Mouse (Mus musculus) activated CD4-positive, CD25-positive, alpha-beta regulatory T cell (primary cell): ENCODE measurements around the gene Tmem203. TPM values are rescaled to one million over a fixed set of nuclear protein-coding genes. Genes with fewer than 3 reads are reported as not detected.

Experiments used
- polyA plus RNA-seq, 2 experiments: library from polyadenylated mRNA; unstranded; fragments of 100-300 nt; shearing (Covaris generic); gene quantifications; one replicate each; pipeline ENCODE4 v1.2.1; 2017

Gene Tmem203
- 10 to 100 TPM; 31.0 to 41.1 TPM for polyA plus RNA-seq

DNA sequence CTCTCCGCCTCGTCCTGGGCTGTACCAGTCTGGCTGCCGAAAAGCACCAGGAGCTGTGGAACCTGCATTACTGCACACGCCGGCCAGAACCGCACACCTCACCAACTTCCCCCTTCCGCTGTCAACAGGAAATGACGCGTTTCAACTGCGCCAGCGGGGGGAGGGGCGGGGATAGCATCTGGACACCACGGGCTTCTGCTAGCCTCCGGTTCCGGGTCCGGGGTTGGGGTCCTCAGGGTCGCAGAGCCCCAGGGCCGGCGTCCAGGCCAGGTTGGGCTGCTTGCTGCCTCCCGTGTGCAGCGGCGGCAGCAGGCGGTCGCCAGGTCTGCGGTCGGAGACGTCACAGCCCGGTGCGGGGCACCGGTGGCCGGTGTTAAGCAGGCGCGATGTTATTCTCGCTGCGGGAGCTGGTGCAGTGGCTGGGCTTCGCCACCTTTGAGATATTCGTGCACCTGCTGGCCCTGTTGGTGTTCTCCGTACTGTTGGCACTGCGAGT lies at the start of gene Tmem203:
TSS of gene Tmem203 (plus strand) at position 156 of the 496 bp plus-strand sequence.

DNA sequence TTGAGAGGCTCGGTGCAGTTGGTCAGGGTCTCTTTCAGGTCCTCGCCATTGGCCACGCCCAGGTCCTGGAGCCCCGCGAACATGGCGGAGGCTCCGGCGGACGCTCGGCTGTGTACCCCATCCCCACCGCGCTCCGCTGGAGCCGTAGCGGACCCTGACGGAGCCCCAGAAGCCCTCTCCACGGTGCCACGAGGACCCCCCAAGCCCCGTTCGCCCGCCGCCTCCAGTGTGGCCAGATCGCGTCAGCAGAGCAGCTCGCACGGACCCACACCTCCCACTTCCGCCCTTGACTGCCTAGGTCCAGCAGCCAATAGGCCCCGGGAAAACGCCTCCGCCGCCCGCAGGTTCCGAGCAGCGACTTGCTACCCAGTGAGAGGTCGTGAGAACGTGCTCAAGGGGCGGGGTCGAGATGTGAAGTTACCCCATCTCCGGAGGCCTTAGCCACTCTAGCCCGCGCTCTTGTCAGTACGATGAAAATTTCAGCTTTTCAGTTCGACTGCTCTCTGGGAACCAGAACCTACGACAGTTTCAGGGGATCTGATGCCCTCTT lies 44.0 kb upstream of the Tmem203 start, which contains the start of gene Nelfb:
TSS of gene Nelfb (minus strand) at position 369 of the 550 bp plus-strand sequence.

DNA sequence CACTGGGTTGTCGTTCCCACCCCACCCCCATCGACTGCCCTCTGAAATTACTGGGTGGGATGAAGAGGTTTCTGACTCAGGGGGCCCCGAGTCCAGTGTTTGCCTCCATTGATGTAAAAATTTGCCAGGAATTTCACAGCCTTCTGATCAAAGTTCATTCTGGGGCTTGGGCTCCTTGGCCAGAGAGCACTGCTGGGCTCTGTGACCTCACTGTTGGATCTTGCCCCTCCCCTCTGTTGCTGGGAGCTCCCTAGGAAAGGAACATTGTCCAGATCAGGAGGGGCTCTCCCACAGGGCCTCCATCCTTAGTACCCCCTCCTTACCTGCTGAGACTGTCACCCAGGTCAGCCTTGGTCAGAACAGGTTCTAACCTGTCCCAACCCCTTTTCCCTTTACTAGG lies 40.8 kb upstream of the Tmem203 start, which contains the start of gene Stpg3:
TSS of gene Stpg3 (minus strand) at position 194 of the 400 bp plus-strand sequence.

DNA sequence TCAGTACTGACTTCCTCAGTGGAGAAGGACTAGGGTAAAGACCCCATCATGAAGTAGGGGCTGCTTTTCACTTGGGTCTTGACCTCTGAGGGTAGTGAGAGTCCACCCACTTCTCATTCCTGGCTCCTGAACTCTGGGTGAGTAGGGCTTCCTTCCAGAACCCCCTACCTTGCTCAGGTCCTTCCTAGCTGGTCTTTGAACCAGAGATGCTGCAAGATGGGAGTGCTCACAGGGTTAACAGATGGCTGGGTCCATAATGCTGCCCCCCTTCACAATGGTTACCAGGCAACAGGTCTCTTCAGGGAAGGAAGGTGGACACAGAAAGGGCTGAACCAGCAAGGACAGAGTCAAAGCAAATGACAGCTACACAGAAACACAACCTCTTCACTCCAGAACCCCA lies 36.8 kb upstream of the Tmem203 start, which contains the start of gene Fam166a:
TSS of gene Fam166a (plus strand) at position 301 of the 400 bp plus-strand sequence.

DNA sequence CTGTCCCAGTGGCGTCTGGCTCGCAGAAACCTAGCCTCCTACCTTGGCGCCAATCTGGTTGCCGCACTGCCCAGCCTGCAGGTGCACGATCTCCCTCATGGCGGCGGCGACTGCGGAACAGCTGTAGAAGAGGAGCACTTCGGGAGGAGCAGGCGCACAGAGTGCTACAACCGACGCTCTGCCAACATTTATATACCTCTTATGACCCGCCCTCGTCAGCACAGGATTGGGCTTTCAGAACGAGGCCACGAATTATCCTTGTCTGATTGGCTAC lies 30.8 kb upstream of the Tmem203 start, which contains the start of gene Tubb4b:
TSS of gene Tubb4b (minus strand) at position 211 of the 274 bp plus-strand sequence.

DNA sequence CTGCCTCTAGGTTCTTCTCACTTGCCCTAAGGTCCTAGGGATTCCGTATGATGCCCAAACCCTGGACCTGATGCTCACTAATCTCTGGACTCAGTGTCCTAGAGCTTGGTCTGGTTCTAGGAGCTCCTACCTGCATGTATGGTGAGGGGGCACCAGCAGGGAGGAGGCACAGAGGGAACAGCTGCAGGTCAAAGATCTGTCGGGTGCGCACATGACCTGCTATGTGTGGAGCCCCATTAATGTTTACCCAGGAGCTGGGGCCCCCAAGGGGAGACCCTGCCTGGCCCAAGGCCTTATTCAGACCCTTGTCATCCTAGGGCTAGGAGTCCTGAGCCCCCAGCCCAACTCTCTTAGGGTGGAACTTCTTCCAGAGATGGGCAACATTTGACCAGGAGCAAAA lies 21.2 kb upstream of the Tmem203 start, which contains the start of gene Slc34a3:
TSS of gene Slc34a3 (minus strand) at position 315 of the 400 bp plus-strand sequence.

DNA sequence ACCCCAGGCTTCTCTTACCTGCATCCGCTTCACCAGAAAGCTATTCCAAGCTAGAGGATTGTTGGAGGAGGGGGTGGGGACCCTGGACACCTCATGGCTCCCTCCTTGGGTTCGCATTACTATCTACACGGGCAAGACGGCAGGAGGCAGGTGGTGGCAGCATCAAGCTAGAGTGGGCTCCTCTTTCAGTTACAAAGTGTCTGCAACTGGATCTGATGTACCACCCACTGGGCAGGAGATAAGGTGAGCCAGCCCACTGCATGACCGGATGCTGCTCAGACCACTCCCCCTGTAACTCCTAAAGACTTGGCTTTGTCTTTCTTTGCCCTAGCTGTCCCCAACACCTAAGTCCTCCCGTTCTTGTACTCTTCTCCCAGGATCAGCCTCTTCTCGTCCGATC lies 18.6 kb upstream of the Tmem203 start, which contains the start of gene Rnf224:
TSS of gene Rnf224 (minus strand) at position 174 of the 400 bp plus-strand sequence.

DNA sequence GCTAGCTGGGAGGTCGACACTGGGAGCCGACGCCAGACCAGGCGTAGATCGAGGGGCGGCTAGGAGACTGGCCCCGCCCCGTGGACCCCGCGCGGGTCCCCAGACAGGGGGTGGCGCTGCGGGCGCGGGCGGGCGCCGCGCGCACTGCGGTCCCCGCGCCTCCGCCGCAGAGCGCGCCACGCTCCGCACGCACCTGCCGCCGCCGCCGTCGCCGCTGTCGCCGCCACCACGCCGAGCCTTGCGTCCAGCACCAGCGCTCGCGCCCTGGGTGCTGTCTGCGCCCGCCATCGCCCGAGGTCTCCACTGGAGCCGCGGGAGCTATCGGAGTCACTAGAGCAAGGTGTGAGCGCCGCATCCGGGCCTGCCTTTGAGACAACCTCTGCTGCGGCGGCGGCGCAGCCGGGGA lies 13.1 kb upstream of the Tmem203 start, which contains the start of the genes Rnf208 and Cysrt1:
TSS of gene Rnf208 (plus strand) at position 155 of the 406 bp plus-strand sequence.
TSS of gene Cysrt1 (minus strand) at position 352 of the 406 bp plus-strand sequence.

DNA sequence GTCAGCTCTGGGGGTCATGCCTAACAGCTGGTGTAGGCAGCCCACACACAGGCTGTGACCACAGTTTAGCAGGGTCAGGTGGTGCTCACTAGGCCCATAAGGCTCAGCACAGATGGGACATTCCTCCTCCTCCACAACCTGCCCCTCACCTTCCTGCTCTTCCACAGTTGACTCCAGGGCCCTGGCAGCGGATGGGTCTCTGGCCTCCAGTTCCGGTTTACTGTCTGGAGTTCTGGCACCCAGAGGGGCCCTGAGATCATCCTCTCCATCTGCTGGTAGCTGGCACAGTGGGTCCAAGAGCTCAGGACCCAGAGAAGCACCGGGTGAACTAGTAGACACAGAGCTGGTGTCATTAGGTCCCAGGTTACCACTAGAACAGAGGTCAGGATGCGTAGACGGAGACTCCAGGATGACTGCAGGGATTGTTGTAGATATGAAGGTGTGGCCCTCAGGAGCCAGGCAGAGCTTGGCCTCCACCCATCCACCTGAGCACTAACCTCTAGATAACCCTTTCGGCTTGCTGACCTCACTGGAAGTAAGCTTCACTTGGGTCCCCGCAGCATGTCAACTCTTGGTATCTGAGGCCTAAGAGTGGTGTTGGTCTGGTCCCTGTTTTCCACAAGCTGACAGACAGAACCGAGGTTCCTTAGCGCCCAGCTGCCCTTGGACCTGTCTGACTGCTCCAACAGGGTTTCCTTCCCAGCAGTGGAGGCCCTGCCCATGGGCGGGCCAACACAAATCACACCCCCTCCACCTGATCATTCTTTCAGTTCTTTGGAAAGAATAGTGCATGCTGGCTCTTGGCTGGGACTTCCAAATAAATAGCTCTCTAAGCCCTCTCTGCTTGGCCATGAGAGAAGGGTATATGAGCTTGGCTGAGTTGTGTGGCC lies 8.8 kb upstream of the Tmem203 start, which contains the start of gene AL732309.1:
TSS of gene AL732309.1 (minus strand) at position 681 of the 890 bp plus-strand sequence.

DNA sequence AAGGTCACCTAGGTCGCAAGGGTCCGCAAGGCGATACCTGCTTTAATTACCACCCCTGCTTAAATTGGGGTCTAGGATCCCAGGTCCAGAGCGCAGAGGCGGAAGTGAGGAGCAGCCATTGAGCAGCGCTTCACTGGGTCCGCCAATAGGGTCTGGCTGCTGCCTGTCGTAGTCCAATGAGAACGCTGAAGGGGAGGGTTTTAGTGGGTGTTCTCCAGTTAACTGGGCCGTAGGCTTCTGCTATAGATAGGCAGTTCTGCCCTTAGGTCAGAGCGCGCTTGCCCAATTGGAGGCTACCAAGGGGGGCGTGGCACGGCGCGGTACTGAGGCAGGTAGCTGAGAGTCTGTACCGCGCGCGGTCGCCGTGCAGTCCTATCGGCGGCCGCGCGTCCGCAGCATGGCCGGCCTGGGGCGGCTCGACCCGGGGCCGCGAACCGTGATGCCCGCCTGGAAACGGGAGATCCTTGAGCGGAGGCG lies 7.1 kb downstream of the Tmem203 start, which contains the start of gene Tprn:
TSS of gene Tprn (plus strand) at position 328 of the 477 bp plus-strand sequence.

DNA sequence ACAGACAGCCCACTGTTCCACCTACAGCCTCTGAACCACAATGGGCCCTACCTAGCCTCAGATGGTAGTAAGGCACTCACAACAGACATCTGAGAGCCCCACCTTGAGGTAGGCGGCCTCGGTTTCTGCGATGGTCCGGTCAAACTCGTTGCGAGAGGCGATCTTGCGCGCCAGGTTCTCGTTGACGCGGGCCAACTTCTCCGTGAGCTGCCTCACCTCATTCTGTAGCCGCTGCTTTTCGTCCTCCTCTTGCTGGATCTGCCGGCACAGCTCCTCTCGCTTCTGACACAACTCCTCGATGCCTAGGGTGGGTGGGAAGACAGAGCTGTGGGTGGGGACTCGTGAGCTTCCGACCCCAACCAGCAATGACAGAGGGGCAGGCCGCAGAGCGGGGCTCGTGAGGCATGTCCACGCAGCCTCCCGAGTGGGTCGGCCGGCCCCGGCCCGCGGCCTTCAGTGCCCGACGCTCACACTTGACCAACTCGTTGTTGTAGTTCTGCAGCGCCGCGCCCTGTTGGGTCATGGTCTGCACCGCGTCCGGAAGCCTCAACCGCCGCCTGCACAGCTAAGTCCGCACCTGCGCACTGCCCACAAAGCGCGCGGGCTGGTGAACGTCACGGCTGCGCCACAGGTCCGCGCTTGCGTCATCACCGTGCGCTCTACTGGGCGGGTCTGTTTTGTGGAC lies 16.7 kb downstream of the Tmem203 start, which contains the start of the genes Ssna1 and Anapc2:
TSS of gene Ssna1 (minus strand) at position 612 of the 685 bp plus-strand sequence.
TSS of gene Anapc2 (plus strand) at position 652 of the 685 bp plus-strand sequence.

DNA sequence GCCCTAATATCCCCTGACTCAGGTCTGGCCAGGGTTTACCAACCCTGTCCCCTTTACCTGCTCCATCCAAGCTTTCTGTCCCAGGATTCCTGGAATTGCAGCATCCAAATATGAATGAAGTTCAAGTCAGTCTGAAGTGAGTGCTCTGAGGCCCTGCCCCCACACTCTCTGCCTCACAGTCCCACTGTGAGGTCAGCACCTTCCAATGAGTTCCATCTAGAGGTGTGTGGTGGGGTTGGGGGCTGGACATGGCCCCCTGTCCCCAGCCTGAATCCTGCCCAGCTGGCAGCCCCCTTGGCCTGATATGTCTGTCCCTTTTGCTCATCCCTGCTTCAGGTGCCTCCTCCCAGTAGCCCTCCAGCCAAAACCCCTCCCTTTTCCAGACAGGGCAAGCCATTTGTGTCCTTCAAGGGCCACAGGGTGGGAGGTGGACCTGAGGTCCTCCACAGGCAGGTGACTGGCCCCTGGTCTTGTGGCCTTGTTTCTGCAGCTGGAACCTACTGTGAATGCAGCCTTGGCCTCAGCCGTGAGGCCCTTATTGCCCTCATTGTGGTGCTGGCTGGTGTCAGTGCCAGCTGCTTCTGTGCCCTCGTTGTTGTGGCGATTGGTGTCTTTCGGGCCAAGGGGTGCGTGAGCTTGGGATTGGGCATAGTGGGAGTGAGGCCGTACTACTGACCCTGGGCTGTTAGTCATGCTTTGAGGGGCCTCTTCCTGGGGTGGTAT lies 32.8 kb downstream of the Tmem203 start, which contains the start of gene Tmem210:
TSS of gene Tmem210 (plus strand) at position 219 of the 723 bp plus-strand sequence.

DNA sequence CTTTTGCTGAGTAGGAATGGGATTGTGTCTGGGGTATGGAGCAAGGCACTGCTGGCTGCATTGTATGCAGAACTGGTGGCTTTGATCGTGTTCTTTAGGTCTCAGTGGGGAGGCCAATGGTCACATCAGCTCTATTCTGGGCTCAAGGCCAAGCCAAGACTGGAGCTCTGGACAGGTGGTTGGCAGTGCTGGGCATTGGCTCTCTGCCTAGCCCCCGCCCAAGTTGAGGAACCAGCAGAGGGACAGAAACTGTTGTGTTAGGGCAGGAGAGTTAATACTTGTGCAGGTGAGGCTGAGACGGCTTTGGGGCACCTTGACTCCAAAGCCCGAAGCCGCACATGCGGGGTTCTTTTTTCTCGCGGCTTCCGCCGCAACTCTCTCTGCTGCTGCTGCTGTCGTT lies 34.4 kb downstream of the Tmem203 start, which contains the start of gene Lrrc26:
TSS of gene Lrrc26 (plus strand) at position 265 of the 400 bp plus-strand sequence.

Other genes with a start within 250 kb of the Tmem203 start
- gene Nsmf, start 201.1 kb upstream of the Tmem203 start, polyA plus RNA-seq, result 10 to 100 TPM; 31.8 to 38.7 TPM
- not detected for gene Entpd8, start 175.1 kb upstream of the Tmem203 start, polyA plus RNA-seq
- 1 to 10 TPM; 1.3 to 1.4 TPM for gene Noxa1, start 160.3 kb upstream of the Tmem203 start, polyA plus RNA-seq
- 1 to 10 TPM; 3.6 to 4.7 TPM for gene Nrarp, start 74.7 kb upstream of the Tmem203 start, polyA plus RNA-seq
- gene Tor4a, start 58.6 kb upstream of the Tmem203 start, polyA plus RNA-seq, result 100 to 1,000 TPM in 1 of 2 experiments, 10 to 100 TPM in 1; 82.2 to 121 TPM
- gene Nelfb, start 44.0 kb upstream of the Tmem203 start, polyA plus RNA-seq, result 100 to 1,000 TPM; 104 to 121 TPM
- gene Stpg3, start 40.8 kb upstream of the Tmem203 start, polyA plus RNA-seq, result not detected
- gene Fam166a, start 36.7 kb upstream of the Tmem203 start, polyA plus RNA-seq, result under 1 TPM in 1 of 2 experiments, not detected in 1; 0.44 TPM
- 100 to 1,000 TPM; 153 to 167 TPM for gene Tubb4b, start 30.7 kb upstream of the Tmem203 start, polyA plus RNA-seq
- under 1 TPM in 1 of 2 experiments, not detected in 1; 0.07 TPM for gene Slc34a3, start 21.1 kb upstream of the Tmem203 start, polyA plus RNA-seq
- under 1 TPM in 1 of 2 experiments, not detected in 1; 0.14 TPM for gene Rnf224, start 18.7 kb upstream of the Tmem203 start, polyA plus RNA-seq
- 1 to 10 TPM; 1.2 to 4.3 TPM for gene Rnf208, start 13.2 kb upstream of the Tmem203 start, polyA plus RNA-seq
- not detected for gene Cysrt1, start 13.0 kb upstream of the Tmem203 start, polyA plus RNA-seq
- gene AL732309.1, start 8.6 kb upstream of the Tmem203 start, polyA plus RNA-seq, result 1 to 10 TPM; 2.1 to 9.4 TPM
- gene Tprn, start 7.2 kb downstream of the Tmem203 start, polyA plus RNA-seq, result 10 to 100 TPM; 10.9 to 12.4 TPM
- 100 to 1,000 TPM; 140 TPM for gene Ssna1, start 17.0 kb downstream of the Tmem203 start, polyA plus RNA-seq
- gene Anapc2, start 17.0 kb downstream of the Tmem203 start, polyA plus RNA-seq, result 10 to 100 TPM; 78.1 to 84.1 TPM
- gene Tmem210, start 32.7 kb downstream of the Tmem203 start, polyA plus RNA-seq, result not detected
- not detected for gene Lrrc26, start 34.5 kb downstream of the Tmem203 start, polyA plus RNA-seq
- gene Grin1, start 63.7 kb downstream of the Tmem203 start, polyA plus RNA-seq, result under 1 TPM; 0.10 to 0.39 TPM
- gene Man1b1, start 76.9 kb downstream of the Tmem203 start, polyA plus RNA-seq, result 10 to 100 TPM; 17.2 to 17.6 TPM
- 10 to 100 TPM; 13.0 to 16.1 TPM for gene Dpp7, start 100.9 kb downstream of the Tmem203 start, polyA plus RNA-seq
- 10 to 100 TPM; 50.7 to 71.9 TPM for gene Uap1l1, start 110.2 kb downstream of the Tmem203 start, polyA plus RNA-seq
- gene Sapcd2, start 116.9 kb downstream of the Tmem203 start, polyA plus RNA-seq, result 1 to 10 TPM; 4.3 to 6.6 TPM
- under 1 TPM in 1 of 2 experiments, not detected in 1; 0.17 TPM for gene Entpd2, start 140.4 kb downstream of the Tmem203 start, polyA plus RNA-seq
- 1 to 10 TPM; 1.1 to 4.0 TPM for gene Npdc1, start 143.9 kb downstream of the Tmem203 start, polyA plus RNA-seq
- gene Fut7, start 167.8 kb downstream of the Tmem203 start, polyA plus RNA-seq, result 10 to 100 TPM; 13.1 to 35.9 TPM
- 10 to 100 TPM; 20.5 to 67.6 TPM for gene Abca2, start 173.3 kb downstream of the Tmem203 start, polyA plus RNA-seq
- 1 to 10 TPM; 1.1 to 2.4 TPM for gene Clic3, start 201.4 kb downstream of the Tmem203 start, polyA plus RNA-seq
- 100 to 1,000 TPM in 1 of 2 experiments, 10 to 100 TPM in 1; 95.9 to 106 TPM for gene Paxx, start 205.7 kb downstream of the Tmem203 start, polyA plus RNA-seq
- under 1 TPM in 1 of 2 experiments, not detected in 1; 0.63 TPM for gene Ptgds, start 214.6 kb downstream of the Tmem203 start, polyA plus RNA-seq
- gene Lcn12, start 238.5 kb downstream of the Tmem203 start, polyA plus RNA-seq, result not detected
- gene Fbxw5, start 245.3 kb downstream of the Tmem203 start, polyA plus RNA-seq, result 10 to 100 TPM; 64.4 to 86.7 TPM
- gene C8g, start 246.3 kb downstream of the Tmem203 start, polyA plus RNA-seq, result 1 to 10 TPM; 5.9 to 6.1 TPM